In genomic region chr14:27355151-27355550, GRCm38 (mm10) we compare ENCODE assay signal across 21 mouse cellular contexts.
DNase-seq lines count a peak whose midpoint lies in the region; ATAC-seq and TF ChIP-seq lines count a peak whose summit lies in the region.
"Had no signal": no experiment of that assay in that cellular context is flagged by ENCODE, and none has a peak within 500 bp of the region (broad histone marks: within the 10 kb centered on the region; RNA-seq: fewer than 3 reads in every experiment).

No protein-coding gene starts in this region.

- peak; percentile 46 for DNase-seq in lung, postnatal 0 days (ENCODE audit: low spot score)
- no peak for DNase-seq in lung, adult 2 months
- peak; percentile 73 for DNase-seq in naive thymus-derived CD4-positive, alpha-beta T cell, adult 2 months (ENCODE audit: low read depth)
- DNase-seq in ovary, postnatal 36 days (ENCODE audit: low spot score) = no peak
- DNase-seq in kidney, adult 9 months = no peak
- DNase-seq in layer of hippocampus, adult 9-11 months = no peak
- DNase-seq: adrenal gland, adult 8-10 months; cerebellum, adult 2 months; forebrain, postnatal 0 days; gastrocnemius, postnatal 10 days; heart, postnatal 36 days; kidney, adult 2 months; kidney, postnatal 36 days; retina, postnatal 1 day; right cerebral cortex, postnatal 4 days had no signal

- TF ChIP-seq POLR2A in lung, adult 2 months (IDR thresholded peaks at IDR 0.05; ENCODE audit: borderline replicate concordance, extremely low read depth, low read depth, low read length) = no peak

- H3K4me2 ChIP-seq in lung, postnatal 0 days (replicated peaks; ENCODE audit: low read depth, low read length) = no peak overlapping the region
- H3K4me2 ChIP-seq: heart, embryonic 11.5 days; neural tube, embryonic 13.5 days had no signal

- no peaks in the 10 kb centered on the region for H3K36me3 ChIP-seq in lung, postnatal 0 days (ENCODE audit: insufficient read depth, low read length)
- H3K36me3 ChIP-seq: neural tube, embryonic 13.5 days had no signal

- H3K4me1 ChIP-seq in lung, postnatal 0 days (ENCODE audit: insufficient read depth, low read depth, low read length) = peaks cover 39% of the 10 kb centered on the region
- peaks cover 24% of the 10 kb centered on the region for H3K4me1 ChIP-seq in lung, adult 2 months (ENCODE audit: control insufficient read depth, insufficient read depth, low read length)

- no peak for TF ChIP-seq EP300 in lung, postnatal 0 days (IDR thresholded peaks at IDR 0.05)

- no peaks in the 10 kb centered on the region for H3K9me3 ChIP-seq in lung, postnatal 0 days (ENCODE audit: low read length)
- H3K9me3 ChIP-seq: neural tube, embryonic 13.5 days had no signal

- H3K27me3 ChIP-seq in lung, postnatal 0 days (replicated peaks; ENCODE audit: insufficient read depth, low read length) = no peaks in the 10 kb centered on the region
- H3K27me3 ChIP-seq: neural tube, embryonic 13.5 days had no signal

- TF ChIP-seq CTCF in lung, postnatal 0 days (IDR thresholded peaks at IDR 0.05) = no peak
- TF ChIP-seq CTCF in lung, adult 2 months (IDR thresholded peaks at IDR 0.05; ENCODE audit: insufficient read depth, low read length) = no peak

- H3K4me3 ChIP-seq in lung, postnatal 0 days (ENCODE audit: low read depth, low read length) = no peak overlapping the region
- H3K4me3 ChIP-seq in lung, adult 2 months (replicated peaks; ENCODE audit: extremely low read depth, low read depth, low read length) = no peak overlapping the region
- H3K4me3 ChIP-seq: erythroblast, embryonic 14.5 days; neural tube, embryonic 13.5 days had no signal

- ATAC-seq in lung, postnatal 0 days = no peak
- ATAC-seq in CD4-positive, CD25-positive, alpha-beta regulatory T cell, adult 4 months = peak; percentile 37
- ATAC-seq in hematopoietic stem cell, adult 5-6 weeks (replicated peaks in 1 of 2; ENCODE audit: insufficient read depth in 1 of 2, low FRiP score in 2 of 2, low TSS enrichment in 1 of 2, low read depth in 1 of 2, poor library complexity in 2 of 2, severe bottlenecking in 2 of 2) = peak; percentile 40; a peak in 2 of 4 replicates
- ATAC-seq: forebrain, postnatal 0 days; hindbrain, embryonic 16.5 days had no signal

- 56% methylated on average over 6 of the region's 6 CpGs for WGBS in lung, postnatal 0 days
- 64% methylated on average over 6 of the region's 6 CpGs for WGBS in lung, adult 2 months

- 0 out of 2 replicates have a peak overlapping the region, but pooled peaks have one; percentile 33 for H3K27ac ChIP-seq in lung, postnatal 0 days (ENCODE audit: low read length)
- H3K27ac ChIP-seq: neural tube, embryonic 13.5 days had no signal

- H3K9ac ChIP-seq in lung, postnatal 0 days (replicated peaks; ENCODE audit: low read depth) = no peak overlapping the region
- H3K9ac ChIP-seq: forebrain, postnatal 0 days; neural tube, embryonic 13.5 days had no signal

Comparison
In these comparisons a context has a peak if more than half of its experiments do, and no peak if none do; other contexts are left out.
1. DNase-seq: peak in lung, postnatal 0 days (single experiment) and naive thymus-derived CD4-positive, alpha-beta T cell, adult 2 months (single experiment); none in lung, adult 2 months (single experiment), ovary, postnatal 36 days (single experiment), kidney, adult 9 months (single experiment) and layer of hippocampus, adult 9-11 months (single experiment).